Mouse (Mus musculus) lung, postnatal 0 days (tissue): ENCODE results near the gene Nfix.

ENCODE experiments used
- CTCF ChIP-seq: IDR thresholded peaks from 2 replicates; pipeline ENCODE4 v1.5.1; 2016; ENCODE audit warnings: antibody characterized with exemption, mild to moderate bottlenecking
- EP300 ChIP-seq: IDR thresholded peaks from 2 replicates; pipeline ENCODE4 v1.6.1; 2016; ENCODE audit warnings: antibody characterized with exemption, mild to moderate bottlenecking, control low read depth

- no peak for TF ChIP-seq EP300
- no peak for TF ChIP-seq CTCF
These were observed 18.2 kb downstream of the Nfix start for GRCm38 (mm10) chr8:84781686-84782505.
